Mouse (Mus musculus): Measurements from ENCODE around the gene 4931422A03Rik. TPM values are rescaled to one million over a fixed set of nuclear protein-coding genes. Genes with fewer than 3 reads are reported as not detected.

Gene 4931422A03Rik
- not detected for polyA plus RNA-seq (2014; fragmentation: Illumina TruSeq; extraction: RNeasy Lipid Tissue Mini Kit (QIAGEN cat#74804); ENCODE audit: low replicate concordance)

DNA sequence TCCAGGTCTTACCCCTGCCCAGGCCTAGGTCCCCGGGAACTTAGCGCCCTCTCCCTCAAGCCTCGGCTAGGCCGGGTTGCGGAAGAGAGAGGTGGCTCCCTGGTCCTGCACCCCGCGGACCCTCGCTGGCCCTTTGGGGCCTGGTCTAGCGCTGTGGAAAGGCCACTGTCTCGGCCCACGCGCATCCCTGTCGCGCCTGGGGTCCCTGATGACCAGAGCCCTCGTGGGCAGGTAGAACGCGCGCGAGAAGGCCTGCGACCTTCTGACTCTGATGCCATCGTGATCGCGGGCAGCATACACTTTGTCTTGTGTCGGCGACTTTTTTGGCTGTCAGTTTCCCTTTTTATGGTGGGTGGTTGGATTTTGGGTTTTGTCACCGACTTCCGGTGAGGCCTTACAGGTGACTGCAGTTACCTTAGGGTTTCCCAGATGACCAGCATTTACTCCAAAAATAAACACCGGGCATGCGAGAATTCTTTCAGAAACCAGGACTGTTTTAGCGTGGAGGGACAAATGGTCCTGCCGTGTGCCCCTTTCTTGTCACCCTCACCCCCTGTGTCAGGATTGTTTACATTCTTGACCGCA is at the start of gene 4931422A03Rik:
TSS of gene 4931422A03Rik (minus strand) at position 223 of the 585 bp plus-strand sequence.

DNA sequence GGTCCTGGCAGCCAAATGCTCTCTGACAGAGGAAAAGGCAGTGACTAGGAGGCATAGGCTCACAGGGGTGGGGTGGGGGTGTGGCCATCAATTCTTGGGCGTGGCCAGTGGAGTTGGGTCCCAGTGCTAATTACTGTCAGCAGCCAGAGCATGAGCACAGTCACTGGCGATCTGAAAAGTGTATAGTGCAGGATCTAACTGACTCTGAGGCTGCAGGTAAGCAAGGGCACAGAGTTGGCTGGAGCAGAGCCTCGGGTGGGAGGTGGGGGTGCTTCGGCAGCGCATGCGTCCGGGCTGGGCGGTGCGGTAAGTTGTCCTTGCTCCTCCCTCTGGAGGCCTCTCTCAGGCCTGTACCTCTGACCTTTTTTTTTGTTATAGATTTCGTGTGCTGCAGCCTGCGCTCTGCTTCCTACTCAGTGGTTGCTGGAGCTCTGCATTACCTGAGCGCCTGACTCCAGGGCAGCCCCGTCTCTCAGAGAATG is 41.6 kb upstream of the 4931422A03Rik start, which contains the start of gene Cd59b:
TSS of gene Cd59b (plus strand) at position 146 of the 482 bp plus-strand sequence.

DNA sequence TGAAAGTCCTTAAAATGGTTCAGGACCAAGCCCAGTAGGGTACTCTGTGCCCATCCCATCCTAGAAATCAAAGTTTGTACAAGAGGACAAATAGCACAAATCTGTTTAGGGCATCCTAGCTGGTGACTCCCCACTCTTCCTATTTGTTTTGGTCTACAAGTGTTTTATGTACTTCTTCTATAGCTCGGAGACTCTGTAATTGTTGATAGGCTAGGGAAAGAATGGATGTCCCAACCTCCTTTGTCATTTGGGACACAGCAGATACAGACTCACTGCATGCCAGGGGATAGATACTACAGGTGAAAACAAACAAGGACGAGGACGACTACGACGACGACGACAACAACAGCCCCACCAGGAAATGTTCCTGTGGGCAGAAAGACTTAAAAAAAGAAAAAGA is 40.3 kb upstream of the 4931422A03Rik start, which contains the start of gene Gm10799:
TSS of gene Gm10799 (minus strand) at position 101 of the 400 bp plus-strand sequence.

DNA sequence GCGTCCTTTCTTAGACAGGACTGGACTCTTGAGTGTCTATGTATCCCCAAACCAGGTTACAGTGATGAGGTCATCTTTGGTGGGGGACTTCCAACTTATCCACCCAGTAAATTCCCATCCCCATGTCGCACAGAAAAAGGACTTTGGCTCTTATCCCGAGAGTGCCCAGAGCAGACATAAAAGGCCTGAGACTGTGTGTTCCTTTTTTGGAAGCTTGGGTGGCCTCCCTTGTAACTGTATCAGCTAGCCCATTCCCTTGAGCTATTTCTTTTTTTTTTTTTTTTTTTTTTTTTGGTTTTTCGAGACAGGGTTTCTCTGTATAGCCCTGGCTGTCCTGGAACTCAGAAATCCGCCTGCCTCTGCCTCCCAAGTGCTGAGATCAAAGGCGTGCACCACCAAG is 37.4 kb upstream of the 4931422A03Rik start, which contains the start of gene Gm10912:
TSS of gene Gm10912 (plus strand) at position 301 of the 400 bp plus-strand sequence.

DNA sequence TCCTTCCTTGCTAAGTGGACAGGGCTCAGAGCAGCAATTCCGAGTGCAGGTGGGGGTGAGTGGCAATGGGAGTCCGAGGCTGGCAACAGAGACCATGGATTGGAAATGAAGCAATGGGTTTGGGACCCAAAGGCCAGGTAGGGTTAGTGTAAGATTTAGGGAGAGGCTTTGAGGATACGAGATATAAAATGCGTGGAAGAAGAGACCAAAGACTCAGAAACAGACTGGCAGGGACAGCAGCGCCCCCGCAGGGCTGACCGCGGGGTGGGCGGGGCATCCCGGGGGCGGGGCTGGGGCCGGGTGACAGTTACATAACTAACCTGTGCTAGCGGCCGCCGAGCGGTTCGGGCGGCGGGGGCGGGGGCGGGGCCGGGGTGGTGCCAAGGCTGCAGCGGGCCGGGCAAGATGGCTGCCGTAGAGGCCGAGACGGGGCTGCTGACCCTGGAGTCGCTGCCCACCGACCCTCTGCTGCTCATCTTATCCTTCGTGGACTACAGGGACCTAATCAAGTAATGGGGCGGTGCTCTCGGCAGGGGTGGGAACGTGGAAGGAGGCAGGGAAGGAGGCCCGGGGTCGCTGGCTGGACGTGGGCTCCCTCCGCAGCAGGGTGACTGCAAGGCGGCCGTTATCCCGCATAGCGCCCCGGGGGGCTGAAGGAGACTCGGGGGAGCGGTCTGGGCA is 563 bp downstream of the 4931422A03Rik start, which contains the start of gene Fbxo3:
TSS of gene Fbxo3 (plus strand) at position 264 of the 681 bp plus-strand sequence.

DNA sequence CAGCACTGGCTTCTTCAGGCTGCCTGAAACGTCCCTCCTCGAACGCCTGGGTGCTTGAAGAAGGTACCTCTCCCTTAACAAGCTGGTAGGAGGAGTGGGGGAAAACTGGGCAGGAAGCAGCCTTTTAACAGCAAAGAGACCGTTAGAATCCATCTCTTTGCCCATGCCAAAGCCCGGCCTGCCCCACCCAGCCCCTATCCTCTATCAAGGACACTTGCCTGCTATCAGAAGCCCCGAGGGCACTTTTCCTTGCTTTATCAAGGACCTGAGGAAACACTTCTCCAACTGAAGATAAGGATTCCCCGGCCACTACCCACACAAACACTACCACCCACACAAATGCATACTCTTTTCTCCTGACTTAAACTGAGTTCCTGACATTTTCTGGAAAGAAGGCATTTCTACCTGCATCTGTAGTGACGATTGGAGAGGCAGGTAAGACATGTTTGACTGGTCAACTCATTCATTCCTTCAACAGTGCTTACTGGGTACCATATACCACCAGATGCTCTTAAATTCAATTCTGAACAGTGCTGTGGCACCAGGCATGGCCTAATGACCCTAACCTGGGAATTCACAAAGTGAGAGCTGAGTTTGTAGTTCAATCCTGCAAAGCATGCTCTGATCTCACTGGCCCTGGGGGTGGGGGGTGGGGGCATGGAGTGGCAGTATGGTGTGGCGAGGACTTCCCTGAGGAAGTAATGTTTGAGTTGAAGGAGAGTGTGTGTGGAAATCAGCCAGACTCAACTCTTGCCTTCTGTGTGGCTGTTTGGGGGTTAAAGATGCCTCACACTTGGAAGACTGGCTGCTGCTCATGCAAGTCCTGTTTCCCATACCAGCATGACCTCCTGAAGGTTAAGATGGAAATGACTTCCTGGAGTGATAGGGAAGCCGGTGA is 70.3 kb downstream of the 4931422A03Rik start, which contains the start of gene Lmo2:
TSS of gene Lmo2 (plus strand) at position 338 of the 898 bp plus-strand sequence.

Other genes with a start within 250 kb of the 4931422A03Rik start
- 499 TPM for gene Caprin1, start 230.7 kb downstream of the 4931422A03Rik start, polyA plus RNA-seq (2014; fragmentation: Illumina TruSeq; extraction: RNeasy Lipid Tissue Mini Kit (QIAGEN cat#74804); ENCODE audit: low replicate concordance)
- 13.8 TPM for gene Lmo2, start 70.4 kb downstream of the 4931422A03Rik start, polyA plus RNA-seq (2014; fragmentation: Illumina TruSeq; extraction: RNeasy Lipid Tissue Mini Kit (QIAGEN cat#74804); ENCODE audit: low replicate concordance)
- 75.2 TPM for gene Fbxo3, start 640 bp downstream of the 4931422A03Rik start, polyA plus RNA-seq (2014; fragmentation: Illumina TruSeq; extraction: RNeasy Lipid Tissue Mini Kit (QIAGEN cat#74804); ENCODE audit: low replicate concordance)
- not detected for gene Gm10912, start 37.5 kb upstream of the 4931422A03Rik start, polyA plus RNA-seq (2014; fragmentation: Illumina TruSeq; extraction: RNeasy Lipid Tissue Mini Kit (QIAGEN cat#74804); ENCODE audit: low replicate concordance)
- gene Gm10799, start 40.2 kb upstream of the 4931422A03Rik start, polyA plus RNA-seq (2014; fragmentation: Illumina TruSeq; extraction: RNeasy Lipid Tissue Mini Kit (QIAGEN cat#74804); ENCODE audit: low replicate concordance): not detected
- 3.0 TPM for gene Cd59b, start 41.5 kb upstream of the 4931422A03Rik start, polyA plus RNA-seq (2014; fragmentation: Illumina TruSeq; extraction: RNeasy Lipid Tissue Mini Kit (QIAGEN cat#74804); ENCODE audit: low replicate concordance)
- 26.8 TPM for gene Cd59a, start 67.4 kb upstream of the 4931422A03Rik start, polyA plus RNA-seq (2014; fragmentation: Illumina TruSeq; extraction: RNeasy Lipid Tissue Mini Kit (QIAGEN cat#74804); ENCODE audit: low replicate concordance)
- gene A930018P22Rik, start 94.4 kb upstream of the 4931422A03Rik start, polyA plus RNA-seq (2014; fragmentation: Illumina TruSeq; extraction: RNeasy Lipid Tissue Mini Kit (QIAGEN cat#74804); ENCODE audit: low replicate concordance): not detected

Data from small intestine, adult 10 weeks (tissue).